Mouse (Mus musculus): Measurements from ENCODE around the gene Cog1.

The Cog1 gene

GRCm38 (mm10) chr11:113648690-113649352, at the start of gene Cog1:
Gene Cog1 (plus strand): TSS chr11:113649169.
- no peak for DNase-seq

- DNase-seq: no peak
Observed at GRCm38 (mm10) chr11:113600526-113601245, 48.3 kb upstream of the Cog1 start.

GRCm38 (mm10) chr11:113601616-113602343, 47.2 kb upstream of the Cog1 start:
- no peak for DNase-seq

DNA sequence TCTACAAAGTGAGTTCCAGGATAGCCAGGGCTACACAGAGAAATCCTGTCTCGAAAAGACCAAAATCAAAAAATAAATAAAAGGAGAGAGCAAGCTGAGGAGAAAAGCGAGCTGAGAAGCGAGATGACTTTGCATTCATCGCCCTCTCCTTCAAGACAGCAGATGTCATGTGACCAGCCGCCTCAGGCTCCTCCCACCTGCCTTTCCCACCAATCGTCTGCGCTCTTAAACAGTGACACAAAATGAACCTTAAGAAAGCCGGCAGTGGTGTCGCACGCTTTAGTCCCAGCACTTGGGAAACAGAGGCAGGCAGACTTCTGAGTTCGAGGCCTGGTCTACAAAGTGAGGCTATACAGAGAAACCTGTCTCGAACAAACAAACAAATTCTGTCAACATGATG, 41.4 kb upstream of the Cog1 start:
- no peak for DNase-seq

GRCm38 (mm10) chr11:113609581-113609980, 39.4 kb upstream of the Cog1 start:
- no peak for DNase-seq

- DNase-seq: no peak
Observed at GRCm38 (mm10) chr11:113610266-113610665, 38.7 kb upstream of the Cog1 start.

DNA sequence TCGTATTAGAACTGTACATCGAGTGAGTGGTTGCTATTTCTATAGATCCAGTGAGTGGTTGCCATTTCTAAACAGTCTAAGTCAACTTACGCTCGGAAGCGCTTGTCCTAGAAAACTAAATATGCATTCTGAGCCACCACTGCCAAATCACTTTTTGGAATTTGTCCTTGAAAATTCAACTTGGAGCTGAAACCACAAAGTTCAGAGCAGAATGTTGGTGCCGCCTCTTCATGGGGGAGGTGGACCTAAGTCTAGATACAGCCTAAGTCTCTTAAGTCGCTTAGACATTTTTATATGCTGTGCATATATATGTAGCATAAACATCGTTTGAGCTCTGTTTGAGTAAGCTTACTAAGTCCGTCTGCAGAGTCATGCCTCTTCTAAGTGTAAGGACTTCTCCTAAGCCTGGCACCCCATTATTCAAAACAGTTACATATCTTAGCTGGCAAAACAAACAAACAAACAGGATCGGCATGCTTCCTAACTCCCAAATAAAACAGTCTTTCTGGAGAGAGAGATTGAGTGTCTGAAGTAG, 37.8 kb upstream of the Cog1 start:
- no peak for DNase-seq

DNA sequence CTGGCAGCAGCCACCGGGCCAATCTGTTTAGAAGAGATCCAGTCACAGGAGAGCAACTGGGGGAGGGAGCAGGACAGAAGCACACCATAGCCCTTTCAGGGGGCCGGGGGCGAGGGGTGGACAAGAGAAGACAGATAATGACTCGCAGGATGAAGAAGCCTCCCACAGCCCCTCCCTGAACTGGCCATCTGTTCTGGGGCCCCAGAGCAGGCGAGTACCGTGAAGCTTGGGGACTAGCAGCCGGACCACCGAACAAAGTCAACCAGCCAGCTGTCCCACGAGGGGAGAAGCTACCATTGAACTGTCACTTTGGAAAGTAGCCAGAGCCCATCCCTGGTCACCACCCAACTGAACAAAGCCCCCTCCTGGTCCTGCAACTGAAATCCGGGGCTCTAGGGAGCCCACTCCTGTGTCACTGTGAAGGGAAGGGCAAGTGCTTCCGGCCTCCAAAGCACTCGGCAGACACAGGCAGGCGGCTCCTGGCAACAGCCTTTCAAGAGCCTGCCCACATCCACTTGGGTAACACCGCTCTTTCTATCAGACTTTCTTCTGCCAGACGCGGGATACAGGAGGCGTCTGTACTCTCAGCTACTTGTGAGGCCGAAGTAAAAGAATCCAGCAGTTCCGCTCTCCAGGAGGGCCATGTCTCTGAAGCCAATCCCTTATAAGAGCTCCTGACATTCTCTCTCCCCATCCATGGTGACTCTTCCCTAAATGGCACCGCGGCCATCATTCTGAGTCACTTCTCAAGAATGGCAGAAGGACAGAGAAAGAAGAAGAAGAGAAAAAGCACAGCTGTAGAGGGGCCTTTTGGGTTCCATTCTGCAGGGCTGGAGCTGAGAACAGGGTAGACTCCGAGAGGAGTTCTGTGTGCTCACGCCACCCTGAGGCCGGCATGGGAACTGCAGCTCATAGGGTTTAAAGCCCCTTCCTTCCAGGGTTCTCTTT, 37.0 kb upstream of the Cog1 start:
- peak; percentile 65 for DNase-seq

DNA sequence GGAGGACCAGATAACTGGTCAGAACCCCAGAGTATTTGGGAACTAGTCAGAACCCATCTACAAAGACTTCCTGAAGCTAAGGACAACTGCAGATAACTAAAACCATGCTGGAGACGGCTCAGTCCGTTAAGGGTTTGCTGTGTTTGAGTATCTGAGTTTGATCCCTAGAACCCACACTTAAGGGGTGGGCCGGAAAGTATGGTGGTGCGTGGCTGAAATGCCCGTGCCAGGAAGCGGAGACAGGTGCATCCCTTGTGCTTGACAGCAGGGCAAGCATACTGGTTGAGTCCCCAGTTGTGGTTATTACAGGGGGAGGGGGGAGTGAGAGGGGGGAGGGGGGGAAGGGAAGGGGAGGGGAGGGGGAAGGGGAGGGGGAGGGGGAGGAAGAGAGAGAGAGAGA, 34.5 kb upstream of the Cog1 start:
- DNase-seq: no peak

DNA sequence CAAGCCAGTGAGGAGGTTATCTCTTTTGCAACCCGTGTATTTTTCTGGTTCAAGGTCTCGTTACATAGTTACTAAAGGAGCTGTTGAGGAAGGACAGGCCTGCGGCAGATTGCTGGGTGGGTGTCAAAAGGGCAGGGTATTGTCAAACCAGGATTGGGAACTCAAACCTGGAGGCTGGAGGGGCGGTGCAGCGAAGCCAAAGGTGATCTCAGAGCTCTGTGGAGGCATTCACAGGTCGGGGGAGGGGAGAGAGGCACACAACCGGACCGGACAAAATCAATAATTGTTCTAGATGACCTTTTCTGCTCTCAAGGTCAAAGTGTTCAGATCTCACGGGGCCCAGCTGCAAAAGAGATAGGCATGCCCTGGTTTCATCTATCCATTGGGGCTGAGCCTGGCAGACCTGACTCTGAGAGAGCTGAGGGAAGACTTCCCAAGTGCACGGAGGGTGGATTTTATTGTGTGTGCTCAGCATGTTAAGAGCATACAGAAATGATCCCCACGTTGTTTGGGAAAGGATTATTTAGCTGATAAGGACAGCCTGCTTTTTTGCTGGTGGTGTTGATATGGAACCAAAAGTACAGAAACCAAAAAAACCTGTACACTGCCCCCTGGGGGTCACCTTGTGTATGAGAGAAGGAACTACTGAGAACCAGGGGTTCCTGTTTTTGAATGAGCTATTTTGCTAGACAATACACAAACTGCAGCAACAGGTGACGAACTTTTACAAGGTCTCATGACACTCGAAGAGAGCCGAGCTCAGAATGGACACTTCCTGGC, 31.6 kb upstream of the Cog1 start:
- DNase-seq: peak; percentile 71

GRCm38 (mm10) chr11:113618303-113618671, 30.7 kb upstream of the Cog1 start:
- no peak for DNase-seq

- peak; percentile 67 for DNase-seq
Observed at GRCm38 (mm10) chr11:113618672-113619419, 30.1 kb upstream of the Cog1 start, which contains the start of gene Sstr2. Gene Sstr2 (plus strand): TSS chr11:113619342.

DNA sequence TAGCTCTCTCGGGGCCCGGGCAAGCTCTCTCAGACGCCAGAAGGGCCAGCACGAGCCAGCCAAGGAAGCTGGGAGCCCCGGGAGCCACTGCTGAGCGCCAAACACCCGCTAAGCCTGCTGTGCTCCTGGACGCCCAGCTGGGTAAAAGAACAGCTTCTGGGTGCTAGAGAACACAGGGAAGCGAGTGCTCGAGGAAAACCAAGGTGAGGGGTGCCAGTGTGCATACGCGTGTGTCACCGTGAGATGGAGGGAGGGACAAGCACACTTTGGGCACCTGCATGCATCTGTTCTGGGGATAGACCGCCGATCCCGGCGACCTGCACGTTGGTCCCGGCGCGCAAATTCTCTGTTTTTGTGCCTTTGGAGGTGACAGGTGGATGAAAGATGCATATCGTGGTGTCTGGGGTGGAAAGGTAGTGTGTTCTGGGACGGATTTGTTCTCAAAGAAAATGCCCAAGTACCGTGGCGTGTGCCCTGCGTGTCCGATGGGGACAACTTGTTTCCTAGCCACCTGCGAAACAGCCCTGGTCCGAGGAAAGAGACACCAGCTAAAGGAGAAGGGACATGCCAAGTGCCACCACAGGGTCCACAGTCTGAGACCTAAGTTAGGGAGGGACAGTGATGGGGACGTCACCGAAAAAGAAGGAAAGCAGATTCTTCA, 29.4 kb upstream of the Cog1 start:
- DNase-seq: no peak

DNA sequence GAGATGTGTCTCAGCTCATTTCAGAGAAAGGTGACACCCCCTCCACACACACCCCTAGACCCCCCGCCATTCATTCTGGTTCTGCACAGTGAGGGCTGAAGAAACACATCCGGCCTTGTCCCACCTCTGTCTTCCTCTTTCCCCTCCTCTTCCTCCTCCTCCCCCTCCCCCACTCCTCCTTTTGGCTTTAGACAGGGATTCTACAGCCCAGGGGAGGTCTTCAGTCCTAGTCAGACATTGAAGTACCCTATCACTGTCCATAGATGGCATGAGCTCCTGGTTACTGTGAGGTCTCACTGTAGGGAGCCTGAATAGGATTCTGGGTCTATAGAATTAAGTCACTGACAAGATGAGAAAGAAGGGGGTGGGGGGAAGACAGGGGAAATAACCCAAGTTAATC, 28.0 kb upstream of the Cog1 start:
- no peak for DNase-seq

- no peak for DNase-seq
Observed at GRCm38 (mm10) chr11:113622028-113622427, 26.9 kb upstream of the Cog1 start.

GRCm38 (mm10) chr11:113625437-113625836, 23.5 kb upstream of the Cog1 start:
- no peak for DNase-seq

GRCm38 (mm10) chr11:113627785-113628184, 21.2 kb upstream of the Cog1 start:
- DNase-seq: no peak

- DNase-seq: no peak
Observed at GRCm38 (mm10) chr11:113630642-113631041, 18.3 kb upstream of the Cog1 start.

GRCm38 (mm10) chr11:113631302-113631701, 17.7 kb upstream of the Cog1 start:
- no peak for DNase-seq

- DNase-seq: peak; percentile 16
Observed at GRCm38 (mm10) chr11:113631862-113632261, 17.1 kb upstream of the Cog1 start.

Measured in liver (tissue).